Mouse (Mus musculus) heart, adult 2 months (tissue): ENCODE results near the gene Rab36.

Source experiments
- CTCF ChIP-seq: fragments of 200-600 bp; IDR thresholded peaks from 2 replicates; pipeline ENCODE4 v1.8.1; 2022; ENCODE audit warnings: antibody characterized with exemption, mild to moderate bottlenecking, moderate library complexity
- POLR2A ChIP-seq: fragments of 200-500 bp; IDR thresholded peaks from 2 replicates; pipeline ENCODE4 v1.6.1; 2011; ENCODE audit warnings: mild to moderate bottlenecking, low read depth, low read length, control low read depth; ENCODE audit not compliant: insufficient read depth

GRCm38 (mm10) chr10:75088471-75088870, 51.6 kb downstream of the Rab36 start:
- TF ChIP-seq CTCF (no peak), POLR2A (no peak)
